Mouse (Mus musculus): ENCODE data around the gene Lingo3.

DNA sequence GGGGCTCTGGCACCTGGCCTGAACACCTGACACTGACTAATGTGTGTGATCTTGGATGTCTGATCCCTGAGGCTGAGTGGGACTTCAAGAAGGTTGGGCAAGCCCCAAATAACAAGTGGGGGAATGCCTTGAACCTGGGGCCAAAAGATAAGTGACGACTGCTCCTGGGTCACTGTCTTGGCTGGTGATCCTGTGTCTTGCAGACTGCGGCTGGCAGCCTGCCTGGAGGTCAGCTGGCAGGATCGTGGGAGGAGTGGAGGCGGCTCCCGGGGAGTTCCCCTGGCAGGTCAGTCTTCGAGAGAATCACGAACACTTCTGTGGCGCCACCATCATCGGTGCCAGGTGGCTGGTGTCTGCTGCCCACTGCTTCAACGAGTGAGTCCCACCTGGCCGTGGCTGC, 43.3 kb upstream of the Lingo3 start:
- no peak for TF ChIP-seq POLR2A (IDR thresholded peaks at IDR 0.05; ENCODE audit: low read depth, low read length)
- no peak for TF ChIP-seq CTCF (IDR thresholded peaks at IDR 0.05; ENCODE audit: borderline replicate concordance, insufficient read depth, low read length)
